Mouse (Mus musculus): Measurements from ENCODE around the gene Vmn1r205.
"Not testable (repeated sequence)": the region's sequence is repeated elsewhere in the genome, so short reads cannot be mapped to it uniquely, and the experiment has no call there.

The Vmn1r205 gene

GRCm38 (mm10) chr13:22592900-22593299, at the start of gene Vmn1r205:
Vmn1r205 (minus strand) TSS chr13:22593000.
- DNase-seq (ENCODE audit: low read depth, low spot score), result no peak

GRCm38 (mm10) chr13:22624151-22624550, 31.4 kb upstream of the Vmn1r205 start, which contains the start of gene Vmn1r206:
Vmn1r206 (minus strand) TSS chr13:22624251.
- not testable (repeated sequence) for DNase-seq (ENCODE audit: low read depth, low spot score)

GRCm38 (mm10) chr13:22583336-22583735, 9.5 kb downstream of the Vmn1r205 start:
- DNase-seq (ENCODE audit: low read depth, low spot score), result not testable (repeated sequence)

GRCm38 (mm10) chr13:22574911-22575310, 17.9 kb downstream of the Vmn1r205 start:
- not testable (repeated sequence) for DNase-seq (ENCODE audit: low read depth, low spot score)

- DNase-seq (ENCODE audit: low read depth, low spot score), result not testable (repeated sequence)
Measured at GRCm38 (mm10) chr13:22552898-22553297, 39.9 kb downstream of the Vmn1r205 start, which contains the start of gene Vmn1r204. Vmn1r204 (plus strand) TSS chr13:22553198.
